Mouse (Mus musculus) forebrain, postnatal 0 days (tissue): ENCODE results near the gene Paf1. TPM values are rescaled to one million over a fixed set of nuclear protein-coding genes. Genes with fewer than 3 reads are reported as not detected.

Source experiments
- ATAC-seq: fragments of 200-750 bp; cut with Nextera tagmentation; 2 replicates; pipeline ENCODE4 v1.8.0; 2017; ENCODE audit warnings: mild to moderate bottlenecking, moderate library complexity
- DNase-seq: peaks from one replicate; pipeline ENCODE4 v3.0.0-alpha.2; 2015
- H3K27ac ChIP-seq: fragments of 300-500 bp; sonication (generic); 2 replicates; pipeline ENCODE4 v1.5.1; 2014; ENCODE audit warnings: low read depth, mild to moderate bottlenecking, antibody characterized with exemption, low read length, moderate library complexity, mixed read lengths
- H3K27me3 ChIP-seq: fragments of 300-500 bp; sonication (generic); 2 replicates; pipeline ENCODE4 v1.6.1; 2014; ENCODE audit warnings: mild to moderate bottlenecking, low read length, mixed read lengths; ENCODE audit not compliant: insufficient read depth
- H3K36me3 ChIP-seq: fragments of 300-500 bp; sonication (generic); 2 replicates; pipeline ENCODE4 v1.6.1; 2014; ENCODE audit warnings: mild to moderate bottlenecking, moderate library complexity; ENCODE audit not compliant: insufficient read depth
- H3K4me1 ChIP-seq: fragments of 300-500 bp; sonication (generic); 2 replicates; pipeline ENCODE4 v1.6.1; 2014; ENCODE audit warnings: antibody characterized with exemption; ENCODE audit not compliant: insufficient read depth
- H3K4me2 ChIP-seq: fragments of 300-500 bp; sonication (generic); 2 replicates; pipeline ENCODE4 v1.6.1; 2014; ENCODE audit warnings: low read depth, mild to moderate bottlenecking, moderate library complexity
- H3K4me3 ChIP-seq: fragments of 300-500 bp; sonication (generic); 2 replicates; pipeline ENCODE4 v1.5.1; 2014; ENCODE audit warnings: low read depth, low read length, mixed read lengths
- H3K9ac ChIP-seq: fragments of 300-500 bp; sonication (generic); 2 replicates; pipeline ENCODE4 v1.6.1; 2014; ENCODE audit warnings: mild to moderate bottlenecking
- H3K9me3 ChIP-seq: fragments of 300-500 bp; sonication (generic); 2 replicates; pipeline ENCODE4 v1.6.1; 2016; ENCODE audit warnings: low read length
- CTCF ChIP-seq: sonication (generic); IDR thresholded peaks from 2 replicates; pipeline ENCODE4 v1.5.1; 2016; ENCODE audit warnings: antibody characterized with exemption, control low read depth, low read depth
- WGBS: fragments of 180-500 bp; shearing (Covaris S2); extraction: QIAGEN DNeasy Blood & Tissue Kit; methylation state at CpG from one replicate; pipeline ENCODE4 v1.1.7; 2014; 5-methylcytosine and 5-hydroxymethylcytosine counted together
- polyA plus RNA-seq: library from polyadenylated mRNA; unstranded; fragments of >200 nt; fragmentation: Nextera tagmentation; extraction: Ambion mirVana; gene quantifications from 2 replicates; pipeline ENCODE4 v1.2.1, GENCODE M21; 2015
- total RNA-seq: library from RNA; depleted of rRNA; stranded (reverse); fragments of >200 nt; gene quantifications from 2 replicates; pipeline ENCODE4 v1.2.3, GENCODE M21; 2014

The Paf1 gene
- total and polyA plus RNA-seq, 2 experiments from 2014 or later, result 74.8 to 92.7 TPM

GRCm38 (mm10) chr7:28393272-28393951 lies 661 bp downstream of the Paf1 start:
- peak overlapping the region; percentile 79 for H3K4me2 ChIP-seq
- H3K4me3 ChIP-seq, result peak overlapping the region; percentile 67
- peaks cover 9% of the 10 kb centered on the region for H3K4me1 ChIP-seq
- 8% methylated on average over 22 of the region's 22 CpGs for WGBS
- ATAC-seq, result no peak
- TF ChIP-seq CTCF, result no peak
- no peak for DNase-seq
- peak overlapping the region; percentile 74 for H3K9ac ChIP-seq
- H3K9me3 ChIP-seq, result no peaks in the 10 kb centered on the region
- H3K36me3 ChIP-seq, result peaks cover 56% of the 10 kb centered on the region
- no peaks in the 10 kb centered on the region for H3K27me3 ChIP-seq
- peak overlapping the region; percentile 66 for H3K27ac ChIP-seq

GRCm38 (mm10) chr7:28395425-28395824 lies 2.7 kb downstream of the Paf1 start:
- H3K27me3 ChIP-seq, result no peaks in the 10 kb centered on the region
- 100% methylated on average over 4 of the region's 4 CpGs for WGBS
- H3K36me3 ChIP-seq, result peaks cover 56% of the 10 kb centered on the region

GRCm38 (mm10) chr7:28398000-28398399 lies 5.2 kb downstream of the Paf1 start:
- Histone ChIP-seq H3K36me3 (peaks cover 77% of the 10 kb centered on the region), H3K27ac (no peak overlapping the region), H3K9ac (no peak overlapping the region), H3K9me3 (no peaks in the 10 kb centered on the region), H3K4me2 (no peak overlapping the region), H3K4me3 (no peak overlapping the region), H3K27me3 (no peaks in the 10 kb centered on the region), H3K4me1 (peaks cover 4% of the 10 kb centered on the region; the same call in 1 of the 2 replicates)
- no peak for ATAC-seq
- peak; percentile 54 for DNase-seq
- WGBS, result 56% methylated on average over 3 of the region's 3 CpGs
- peak; percentile 54 for TF ChIP-seq CTCF

More at GRCm38 (mm10) chr7:28395425-28395824, 2.7 kb downstream of the Paf1 start:
- ATAC-seq (no peak), DNase-seq (no peak)
- Histone ChIP-seq H3K27ac (no peak overlapping the region), H3K9me3 (no peaks in the 10 kb centered on the region), H3K4me3 (no peak overlapping the region), H3K9ac (no peak overlapping the region), H3K4me1 (peaks cover 9% of the 10 kb centered on the region), H3K4me2 (no peak overlapping the region)
- no peak for TF ChIP-seq CTCF

GRCm38 (mm10) chr7:28398696-28399340 lies 6.1 kb downstream of the Paf1 start:
- Histone ChIP-seq H3K4me2 (no peak overlapping the region), H3K4me3 (no peak overlapping the region), H3K27me3 (no peaks in the 10 kb centered on the region), H3K4me1 (peaks cover under 1% of the 10 kb centered on the region; the same call in 1 of the 2 replicates), H3K9me3 (no peaks in the 10 kb centered on the region), H3K36me3 (peaks cover 85% of the 10 kb centered on the region), H3K27ac (no peak overlapping the region), H3K9ac (no peak overlapping the region)
- 90% methylated on average over 10 of the region's 10 CpGs for WGBS
- no peak for DNase-seq
- TF ChIP-seq CTCF, result no peak
- ATAC-seq, result no peak

GRCm38 (mm10) chr7:28401030-28401429 lies 8.3 kb downstream of the Paf1 start:
- no peak overlapping the region for H3K4me3 ChIP-seq
- H3K27ac ChIP-seq, result no peak overlapping the region
- H3K27me3 ChIP-seq, result no peaks in the 10 kb centered on the region
- H3K36me3 ChIP-seq, result peaks cover 96% of the 10 kb centered on the region
- TF ChIP-seq CTCF, result no peak
- H3K9ac ChIP-seq, result no peak overlapping the region
- no peaks in the 10 kb centered on the region for H3K4me1 ChIP-seq
- H3K9me3 ChIP-seq, result no peaks in the 10 kb centered on the region
- WGBS, result 100% methylated on average over 1 of the region's 1 CpGs
- ATAC-seq (no peak), DNase-seq (no peak)
- H3K4me2 ChIP-seq, result no peak overlapping the region

GRCm38 (mm10) chr7:28401942-28402341 lies 9.2 kb downstream of the Paf1 start:
- no peak for DNase-seq
- no peak for ATAC-seq
- Histone ChIP-seq H3K4me1 (no peaks in the 10 kb centered on the region), H3K4me2 (no peak overlapping the region), H3K27me3 (no peaks in the 10 kb centered on the region), H3K36me3 (peaks cover 96% of the 10 kb centered on the region), H3K9me3 (no peaks in the 10 kb centered on the region), H3K9ac (no peak overlapping the region), H3K4me3 (no peak overlapping the region), H3K27ac (no peak overlapping the region)
- 85% methylated on average over 3 of the region's 3 CpGs for WGBS
- no peak for TF ChIP-seq CTCF

GRCm38 (mm10) chr7:28410841-28411475 lies 18.2 kb downstream of the Paf1 start:
- ATAC-seq, result no peak
- no peak for DNase-seq
- no peak overlapping the region for H3K9ac ChIP-seq
- H3K36me3 ChIP-seq, result peaks cover 73% of the 10 kb centered on the region
- H3K4me1 ChIP-seq, result no peaks in the 10 kb centered on the region
- WGBS, result 90% methylated on average over 3 of the region's 3 CpGs
- no peaks in the 10 kb centered on the region for H3K9me3 ChIP-seq
- no peak overlapping the region for H3K4me2 ChIP-seq
- H3K4me3 ChIP-seq, result no peak overlapping the region
- TF ChIP-seq CTCF, result no peak
- no peak overlapping the region for H3K27ac ChIP-seq
- H3K27me3 ChIP-seq, result no peaks in the 10 kb centered on the region
